In genomic region chr8:125199197-125199939, GRCm38 (mm10) we compare ENCODE assay signal across 12 mouse cellular contexts.
DNase-seq lines count a peak whose midpoint lies in the region; ATAC-seq lines count a peak whose summit lies in the region.
"Had no signal": no experiment of that assay in that cellular context is flagged by ENCODE, and none has a peak within 500 bp of the region (broad histone marks: within the 10 kb centered on the region; RNA-seq: fewer than 3 reads in every experiment).

No protein-coding gene starts in this region.

- H3K4me1 ChIP-seq in lung, embryonic 15.5 days, result peaks cover 17% of the 10 kb centered on the region
- peaks cover 12% of the 10 kb centered on the region for H3K4me1 ChIP-seq in heart, embryonic 11.5 days (ENCODE audit: control insufficient read depth, insufficient read depth, low read length)
- H3K4me1 ChIP-seq in hindbrain, embryonic 16.5 days (ENCODE audit: control insufficient read depth, insufficient read depth, low read depth, low read length), result peaks cover 7% of the 10 kb centered on the region
- peaks cover 34% of the 10 kb centered on the region for H3K4me1 ChIP-seq in limb, embryonic 13.5 days
- H3K4me1 ChIP-seq: liver, embryonic 15.5 days had no signal

- no peak for DNase-seq in lung, adult 18-20 months
- no peak for DNase-seq in gastrocnemius, adult 8-10 months (ENCODE audit: low spot score in 2 of 2)
- DNase-seq: cerebellum, adult 9-10 months; right cerebral cortex, postnatal 25 days had no signal

- H3K4me2 ChIP-seq in lung, embryonic 15.5 days, result no peak overlapping the region; the same call in 1 of the 2 replicates
- no peak overlapping the region for H3K4me2 ChIP-seq in heart, embryonic 11.5 days
- H3K4me2 ChIP-seq in hindbrain, embryonic 16.5 days (ENCODE audit: low read length), result no peak overlapping the region
- H3K4me2 ChIP-seq in limb, embryonic 13.5 days (replicated peaks), result no peak overlapping the region
- H3K4me2 ChIP-seq: liver, embryonic 15.5 days had no signal

- ATAC-seq in lung, embryonic 15.5 days (ENCODE audit: borderline replicate concordance, extremely low read depth, low FRiP score, low TSS enrichment), result no peak
- ATAC-seq in heart, embryonic 11.5 days (replicated peaks; ENCODE audit: insufficient number of reproducible peaks, low FRiP score, low TSS enrichment), result no peak
- no peak for ATAC-seq in hindbrain, embryonic 16.5 days
- ATAC-seq in limb, embryonic 13.5 days (ENCODE audit: low FRiP score, low read depth), result no peak
- no peak for ATAC-seq in activated CD4-positive, CD25-positive, alpha-beta regulatory T cell, adult 4 months

- H3K9me3 ChIP-seq in lung, embryonic 15.5 days, result no peaks in the 10 kb centered on the region
- H3K9me3 ChIP-seq in heart, embryonic 11.5 days (replicated peaks; ENCODE audit: control insufficient read depth, low read length), result no peaks in the 10 kb centered on the region
- no peaks in the 10 kb centered on the region for H3K9me3 ChIP-seq in hindbrain, embryonic 16.5 days (ENCODE audit: control insufficient read depth, low read length)
- H3K9me3 ChIP-seq in limb, embryonic 13.5 days, result no peaks in the 10 kb centered on the region
- H3K9me3 ChIP-seq: liver, embryonic 15.5 days had no signal

- no peaks in the 10 kb centered on the region for H3K36me3 ChIP-seq in lung, embryonic 15.5 days
- no peaks in the 10 kb centered on the region for H3K36me3 ChIP-seq in heart, embryonic 11.5 days (ENCODE audit: control insufficient read depth, insufficient read depth, low read length)
- no peaks in the 10 kb centered on the region for H3K36me3 ChIP-seq in hindbrain, embryonic 16.5 days (ENCODE audit: control insufficient read depth, insufficient read depth, low read length)
- H3K36me3 ChIP-seq in limb, embryonic 13.5 days, result no peaks in the 10 kb centered on the region
- H3K36me3 ChIP-seq: liver, embryonic 15.5 days had no signal

- 63% methylated on average over 16 of the region's 16 CpGs for WGBS in lung, embryonic 15.5 days
- WGBS in heart, embryonic 11.5 days (ENCODE audit: insufficient replicate concordance), result 69% methylated on average over 16 of the region's 16 CpGs
- 70% methylated on average over 16 of the region's 16 CpGs for WGBS in hindbrain, embryonic 16.5 days
- 78% methylated on average over 16 of the region's 16 CpGs for WGBS in limb, embryonic 13.5 days

- H3K9ac ChIP-seq in lung, embryonic 15.5 days, result no peak overlapping the region
- H3K9ac ChIP-seq in heart, embryonic 11.5 days (ENCODE audit: low read depth, low read length), result no peak overlapping the region
- H3K9ac ChIP-seq in hindbrain, embryonic 16.5 days (ENCODE audit: low read depth, low read length), result no peak overlapping the region
- H3K9ac ChIP-seq in limb, embryonic 13.5 days, result no peak overlapping the region
- H3K9ac ChIP-seq: liver, embryonic 15.5 days had no signal

- H3K27ac ChIP-seq in lung, embryonic 15.5 days, result peak overlapping the region; percentile 76
- H3K27ac ChIP-seq in heart, embryonic 11.5 days (ENCODE audit: low read depth, low read length), result 0 out of 2 replicates have a peak overlapping the region, but pooled peaks have one; percentile 24
- H3K27ac ChIP-seq in hindbrain, embryonic 16.5 days (ENCODE audit: low read depth, low read length), result 0 out of 2 replicates have a peak overlapping the region, but pooled peaks have one; percentile 26
- peak overlapping the region; percentile 1; the same call in 1 of the 2 replicates for H3K27ac ChIP-seq in limb, embryonic 13.5 days
- H3K27ac ChIP-seq: liver, embryonic 15.5 days had no signal

- no peaks in the 10 kb centered on the region for H3K27me3 ChIP-seq in lung, embryonic 15.5 days
- H3K27me3 ChIP-seq in heart, embryonic 11.5 days (ENCODE audit: control insufficient read depth, insufficient read depth, low read length), result no peaks in the 10 kb centered on the region
- H3K27me3 ChIP-seq in hindbrain, embryonic 16.5 days (replicated peaks; ENCODE audit: control insufficient read depth, insufficient read depth, low read length), result no peaks in the 10 kb centered on the region
- H3K27me3 ChIP-seq in limb, embryonic 13.5 days, result peaks cover 11% of the 10 kb centered on the region; the same call in 1 of the 2 replicates
- H3K27me3 ChIP-seq: liver, embryonic 15.5 days had no signal

- no peak overlapping the region for H3K4me3 ChIP-seq in lung, embryonic 15.5 days
- no peak overlapping the region for H3K4me3 ChIP-seq in heart, embryonic 11.5 days (ENCODE audit: low read depth, low read length)
- H3K4me3 ChIP-seq in hindbrain, embryonic 16.5 days (ENCODE audit: low read length), result no peak overlapping the region
- no peak overlapping the region for H3K4me3 ChIP-seq in limb, embryonic 13.5 days
- H3K4me3 ChIP-seq: erythroblast, embryonic 14.5 days; liver, embryonic 15.5 days; myocyte had no signal

Comparison
In these comparisons a context has a peak if more than half of its experiments do, and no peak if none do; other contexts are left out.
1. H3K27ac ChIP-seq: peak in every context shown above with its lines; median percentile 76 in lung, embryonic 15.5 days; 26 in hindbrain, embryonic 16.5 days; 24 in heart, embryonic 11.5 days; 1 in limb, embryonic 13.5 days.